Mouse (Mus musculus) CH12.LX (cell line): ENCODE results near the gene Apoc4. TPM values are rescaled to one million over a fixed set of nuclear protein-coding genes. Genes with fewer than 3 reads are reported as not detected.

Source experiments
- DNase-seq: peaks from one replicate; pipeline ENCODE4 v3.0.0-alpha.2; 2013; ENCODE audit errors: extremely low read depth
- H3K27ac ChIP-seq: 2 replicates; pipeline ENCODE4 v1.5.1; 2012; ENCODE audit warnings: low read depth, mild to moderate bottlenecking, control low read depth, moderate library complexity; ENCODE audit not compliant: insufficient read depth
- H3K27me3 ChIP-seq: replicated peaks from 2 replicates; pipeline ENCODE3; 2012; ENCODE audit warnings: inconsistent platforms
- H3K36me3 ChIP-seq, 2 experiments: replicated peaks in 1 of 2; 2 replicates each; pipeline versions ENCODE3 to v1.6.1; 2012; ENCODE audit warnings: inconsistent platforms in 1 of 2, low read length in 1 of 2, mild to moderate bottlenecking in 1 of 2, mixed read lengths in 1 of 2, moderate library complexity in 1 of 2; ENCODE audit not compliant: control insufficient read depth in 1 of 2, insufficient read depth in 1 of 2
- H3K4me1 ChIP-seq, 2 experiments: 2 replicates each; pipeline ENCODE4 v1.6.1; 2012; ENCODE audit warnings: inconsistent platforms in 1 of 2, moderate library complexity in 1 of 2; ENCODE audit not compliant: insufficient read depth in 2 of 2, control insufficient read depth in 1 of 2
- H3K4me2 ChIP-seq: 2 replicates; pipeline ENCODE4 v1.6.1; 2012; ENCODE audit warnings: low read depth, mild to moderate bottlenecking, control low read depth; ENCODE audit not compliant: poor library complexity, insufficient read depth, severe bottlenecking
- H3K4me3 ChIP-seq, 3 experiments: fragments of 150-350 bp in 1 of 3; sonication (generic) in 1 of 3; replicated peaks in 1 of 3; 2 replicates each; pipeline versions ENCODE3 to v1.5.1; 2011 to 2012; ENCODE audit warnings: low read depth in 2 of 3, low read length in 2 of 3, mild to moderate bottlenecking in 2 of 3, moderate library complexity in 2 of 3, control low read depth in 1 of 3, improper control_type of control experiment in 1 of 3, inconsistent platforms in 1 of 3, mixed read lengths in 1 of 3; ENCODE audit not compliant: poor library complexity in 1 of 3
- H3K79me2 ChIP-seq: replicated peaks from 2 replicates; pipeline ENCODE4 v1.6.1; 2012; ENCODE audit warnings: mild to moderate bottlenecking, moderate library complexity; ENCODE audit not compliant: control insufficient read depth, poor library complexity, insufficient read depth, severe bottlenecking; ENCODE audit errors: extremely low read depth
- H3K9ac ChIP-seq: 2 replicates; pipeline ENCODE4 v1.6.1; 2012; ENCODE audit warnings: low read depth, mild to moderate bottlenecking, control low read depth, moderate library complexity; ENCODE audit not compliant: insufficient read depth
- H3K9me3 ChIP-seq: replicated peaks from 2 replicates; pipeline ENCODE3; 2012; ENCODE audit warnings: low read length, inconsistent platforms, mixed read lengths
- BHLHE40 ChIP-seq: IDR thresholded peaks from 2 replicates; pipeline ENCODE4 v1.6.1; 2011; ENCODE audit warnings: mild to moderate bottlenecking, low read depth, low read length, improper control_type of control experiment
- CHD1 ChIP-seq: IDR thresholded peaks from 2 replicates; pipeline ENCODE4 v1.6.1; 2012; ENCODE audit warnings: low read depth, low read length, improper control_type of control experiment, inconsistent platforms
- CTCF ChIP-seq, 2 experiments: IDR thresholded peaks in 1 of 2; conservative IDR thresholded peaks in 1 of 2; 2 replicates each; pipeline ENCODE4 v1.5.1; 2011 to 2012; ENCODE audit warnings: low read depth in 2 of 2, low read length in 2 of 2, improper control_type of control experiment in 1 of 2, inconsistent platforms in 1 of 2, mild to moderate bottlenecking in 1 of 2, moderate library complexity in 1 of 2
- E2F4 ChIP-seq: IDR thresholded peaks from 2 replicates; pipeline ENCODE4 v1.6.1; 2011; ENCODE audit warnings: low read depth, low read length, improper control_type of control experiment; ENCODE audit not compliant: insufficient replicate concordance
- ELF1 ChIP-seq: IDR thresholded peaks from 2 replicates; pipeline ENCODE4 v1.6.1; 2014; ENCODE audit warnings: low read depth, mild to moderate bottlenecking, inconsistent platforms, low read length, improper control_type of control experiment
- EP300 ChIP-seq: IDR thresholded peaks from 2 replicates; pipeline ENCODE4 v1.6.1; 2011; ENCODE audit warnings: low read length, improper control_type of control experiment
- GABPA ChIP-seq: IDR thresholded peaks from 2 replicates; pipeline ENCODE4 v1.6.1; 2012; ENCODE audit warnings: low read depth, low read length, improper control_type of control experiment, inconsistent platforms; ENCODE audit not compliant: insufficient replicate concordance
- HCFC1 ChIP-seq: IDR thresholded peaks from 2 replicates; pipeline ENCODE4 v1.6.1; 2012; ENCODE audit warnings: low read depth, mild to moderate bottlenecking, inconsistent platforms, low read length, improper control_type of control experiment
- IRF4 ChIP-seq: IDR thresholded peaks from 2 replicates; pipeline ENCODE4 v1.6.1; 2014; ENCODE audit warnings: low read depth, mild to moderate bottlenecking, inconsistent platforms, low read length, improper control_type of control experiment
- JUN ChIP-seq: IDR thresholded peaks from 2 replicates; pipeline ENCODE4 v1.6.1; 2011; ENCODE audit warnings: low read depth, mild to moderate bottlenecking, low read length, improper control_type of control experiment, moderate library complexity; ENCODE audit not compliant: insufficient read depth
- KAT2A ChIP-seq: IDR thresholded peaks from 2 replicates; pipeline ENCODE4 v1.6.1; 2012; ENCODE audit warnings: low read length, improper control_type of control experiment, inconsistent platforms; ENCODE audit not compliant: insufficient replicate concordance
- MAFK ChIP-seq: IDR thresholded peaks from 2 replicates; pipeline ENCODE4 v1.6.1; 2011; ENCODE audit warnings: low read length, improper control_type of control experiment; ENCODE audit not compliant: insufficient replicate concordance
- MAX ChIP-seq: IDR thresholded peaks from 2 replicates; pipeline ENCODE4 v1.6.1; 2011; ENCODE audit warnings: low read length, improper control_type of control experiment
- MEF2A ChIP-seq: IDR thresholded peaks from 2 replicates; pipeline ENCODE4 v1.6.1; 2014; ENCODE audit warnings: low read depth, mild to moderate bottlenecking, inconsistent platforms, low read length, improper control_type of control experiment, borderline replicate concordance
- NELFE ChIP-seq: IDR thresholded peaks from 2 replicates; pipeline ENCODE4 v1.6.1; 2011; ENCODE audit warnings: low read depth, low read length, improper control_type of control experiment
- POLR2A ChIP-seq: IDR thresholded peaks from 2 replicates; pipeline ENCODE4 v1.6.1; 2011; ENCODE audit warnings: low read depth, mild to moderate bottlenecking, improper control_type of control experiment, low read length
- POLR2AphosphoS2 ChIP-seq: IDR thresholded peaks from 2 replicates; pipeline ENCODE4 v1.6.1; 2011; ENCODE audit warnings: low read depth, low read length, improper control_type of control experiment
- RAD21 ChIP-seq: IDR thresholded peaks from 2 replicates; pipeline ENCODE4 v1.6.1; 2011; ENCODE audit warnings: low read depth, mild to moderate bottlenecking, low read length, improper control_type of control experiment, moderate library complexity
- RCOR1 ChIP-seq: conservative IDR thresholded peaks from 2 replicates; pipeline ENCODE4 v1.6.1; 2012; ENCODE audit warnings: low read depth, mild to moderate bottlenecking, inconsistent platforms, low read length, improper control_type of control experiment
- SMC3 ChIP-seq: IDR thresholded peaks from 2 replicates; pipeline ENCODE4 v1.6.1; 2011; ENCODE audit warnings: low read depth, low read length, improper control_type of control experiment
- TBP ChIP-seq: conservative IDR thresholded peaks from 2 replicates; pipeline ENCODE4 v1.6.1; 2011; ENCODE audit warnings: low read depth, low read length, improper control_type of control experiment
- TCF12 ChIP-seq: IDR thresholded peaks from 2 replicates; pipeline ENCODE4 v1.6.1; 2014; ENCODE audit warnings: low read depth, mild to moderate bottlenecking, inconsistent platforms, low read length, improper control_type of control experiment
- ZC3H11A ChIP-seq: IDR thresholded peaks from 2 replicates; pipeline ENCODE4 v1.6.1; 2012; ENCODE audit warnings: low read depth, mild to moderate bottlenecking, inconsistent platforms, low read length, improper control_type of control experiment
- ZKSCAN1 ChIP-seq: IDR thresholded peaks from 2 replicates; pipeline ENCODE4 v1.6.1; 2012; ENCODE audit warnings: low read depth, inconsistent platforms, low read length, improper control_type of control experiment, borderline replicate concordance
- ZNF384 ChIP-seq: IDR thresholded peaks from 2 replicates; pipeline ENCODE4 v1.6.1; 2012; ENCODE audit warnings: low read depth, low read length, improper control_type of control experiment, inconsistent platforms
- dilution Hi-C: fragments of 300-500 bp; cut with MboI; formaldehyde crosslinking; loops from 2 replicates; pipeline ENCODE4 v1.14.3; 2020; ENCODE audit warnings: low sequenced_read_pairs; ENCODE audit not compliant: extremely low pct_unique_long_range_greater_than_20kb, extremely low pct_ligation_motif_present
- in situ Hi-C: fragments of 300-500 bp; cut with MboI; formaldehyde crosslinking; loops from 3 replicates; pipeline ENCODE4 v1.14.3; 2019; ENCODE audit warnings: low sequenced_read_pairs, low pct_ligation_motif_present, low pct_unique_long_range_greater_than_20kb, mixed read lengths
- polyA plus RNA-seq: library from polyadenylated mRNA; unstranded; fragments of >175 nt; gene quantifications from 2 replicates; pipeline ENCODE4 v1.2.1, GENCODE M21; 2012; ENCODE audit warnings: low read depth; ENCODE audit not compliant: insufficient read length
- total RNA-seq, 2 experiments: library from RNA; depleted of rRNA; stranded (reverse); fragments of 300-350 nt in 1 of 2; fragments of >200 nt in 1 of 2; gene quantifications; 2 replicates each; pipeline ENCODE4 v1.2.3; 2012 to 2014

Gene Apoc4
- total and polyA plus RNA-seq, 3 experiments, result not detected

GRCm38 (mm10) chr7:19695881-19696280 lies 14.6 kb upstream of the Apoc4 start:
- dilution Hi-C loops, result no loop called here
- Histone ChIP-seq H3K79me2 (no peaks in the 10 kb centered on the region), H3K9ac (no peak overlapping the region), H3K27ac (no peak overlapping the region), H3K4me1 (peaks cover 5 to 22% of the 10 kb centered on the region in 2 experiments; a peak in 3 of 4 replicates), H3K9me3 (peaks cover 5% of the 10 kb centered on the region), H3K36me3 (peaks cover 23 to 42% of the 10 kb centered on the region in 2 experiments), H3K27me3 (no peaks in the 10 kb centered on the region), H3K4me2 (no peak overlapping the region), H3K4me3 (no peak overlapping the region)
- no peak for TF ChIP-seq HCFC1
- TF ChIP-seq ZNF384, result no peak
- TF ChIP-seq TBP, result no peak
- TF ChIP-seq KAT2A, result no peak
- no peak for TF ChIP-seq JUN
- TF ChIP-seq ZC3H11A, result no peak
- TF ChIP-seq ELF1, result no peak
- no peak for TF ChIP-seq RAD21
- no peak for TF ChIP-seq MAX
- TF ChIP-seq CHD1, result no peak
- no peak for TF ChIP-seq GABPA
- no peak for TF ChIP-seq MAFK
- TF ChIP-seq ZKSCAN1, result no peak
- TF ChIP-seq IRF4, result no peak
- TF ChIP-seq E2F4, result no peak
- in situ Hi-C loops, result no loop called here
- DNase-seq, result no peak

GRCm38 (mm10) chr7:19695213-19695594 lies 13.9 kb upstream of the Apoc4 start:
- Histone ChIP-seq H3K9ac (no peak overlapping the region), H3K4me3 (no peak overlapping the region), H3K36me3 (peaks cover 18 to 35% of the 10 kb centered on the region in 2 experiments), H3K79me2 (no peaks in the 10 kb centered on the region), H3K4me2 (no peak overlapping the region), H3K9me3 (peaks cover 5% of the 10 kb centered on the region), H3K4me1 (peaks cover under 1 to 16% of the 10 kb centered on the region in 2 experiments; a peak in 3 of 4 replicates), H3K27me3 (no peaks in the 10 kb centered on the region), H3K27ac (no peak overlapping the region)
- no peak for DNase-seq
- in situ Hi-C loops (no loop called here), dilution Hi-C loops (no loop called here)
- TF ChIP-seq CTCF (conservative IDR thresholded peaks at IDR 0.05 in 1 of 2, IDR thresholded peaks at IDR 0.05 in 1 of 2; ENCODE audit: low read depth in 2 of 2, low read length in 2 of 2) (no peak), SMC3 (no peak), RAD21 (no peak), TBP (no peak), MAFK (no peak), ZNF384 (no peak), BHLHE40 (no peak), MAX (no peak), POLR2A (no peak), POLR2AphosphoS2 (no peak), EP300 (no peak), NELFE (no peak), KAT2A (no peak), MEF2A (no peak), TCF12 (no peak), RCOR1 (no peak)
